Comparison of ENCODE assay signal across 8 mouse cellular contexts in genomic region chr9:37432026-37432666, GRCm38 (mm10). TPM values are rescaled to one million over a fixed set of nuclear protein-coding genes. Genes with fewer than 3 reads are reported as not detected.
DNase-seq lines count a peak whose midpoint lies in the region; ATAC-seq lines count a peak whose summit lies in the region.

No protein-coding gene starts in this region.

- peaks cover 28% of the 10 kb centered on the region for H3K4me1 ChIP-seq in hindbrain, embryonic 10.5 days (replicated peaks)

- peak overlapping the region; percentile 47; the same call in 1 of the 2 replicates for H3K27ac ChIP-seq in hindbrain, embryonic 10.5 days

- intact Hi-C loops in left cerebral cortex, postnatal 4 days (cut with DNase I) = loop anchor here (5.0 to 10.0 kb wide), 2 partner anchors 115 to 503 kb away; no protein-coding TSS in a partner anchor

- WGBS in hindbrain, embryonic 10.5 days = under 1% methylated on average over 16 of the region's 17 CpGs

- peak; percentile 65 for ATAC-seq in megakaryocyte-erythroid progenitor cell, adult 5-6 weeks (replicated peaks; ENCODE audit: low FRiP score, low TSS enrichment, poor library complexity, severe bottlenecking)

- DNase-seq in ovary, postnatal 36 days (ENCODE audit: low spot score) = peak; percentile 53
- DNase-seq in ovary, adult 18-20 months (ENCODE audit: low spot score) = no peak
- peak; percentile 73 for DNase-seq in embryo, embryonic 10.5 days (ENCODE audit: low spot score)
- peak; percentile 50 for DNase-seq in hindbrain, embryonic 10.5 days (ENCODE audit: low spot score)
- DNase-seq in left cerebral cortex, postnatal 4 days = peak; percentile 41
- DNase-seq in T-cell, adult 2 months (ENCODE audit: low spot score) = no peak
- DNase-seq in frontal cortex, postnatal 25 days (ENCODE audit: low spot score in 2 of 2) = no peak

- H3K4me3 ChIP-seq in hindbrain, embryonic 10.5 days = peak overlapping the region; percentile 44

- H3K9me3 ChIP-seq in hindbrain, embryonic 10.5 days = no peaks in the 10 kb centered on the region

- H3K36me3 ChIP-seq in hindbrain, embryonic 10.5 days = no peaks in the 10 kb centered on the region

- peaks cover 98% of the 10 kb centered on the region for H3K27me3 ChIP-seq in hindbrain, embryonic 10.5 days (ENCODE audit: insufficient read depth, poor library complexity, severe bottlenecking)

RNA-seq across cellular contexts. Expression of gene Robo3, which starts 0.9 kb away (rescaled TPM):
- polyA plus RNA-seq in hindbrain, embryonic 10.5 days (2016; fragmentation: Nextera tagmentation; extraction: Ambion mirVana) = 29.1 and 148 TPM in 2 replicates
- total RNA-seq in left cerebral cortex, postnatal 4 days (2021) = 1 to 10 TPM; 6.1 to 6.6 TPM
- 3.6 and 4.1 TPM in 2 replicates for total RNA-seq in megakaryocyte-erythroid progenitor cell, adult 5-6 weeks (2014; fragmentation: Nextera tagmentation)
- total RNA-seq in megakaryocyte-erythroid progenitor cell, adult 5-6 weeks (2017) = 1.1 and 1.3 TPM in 2 replicates

RNA-seq across cellular contexts. Expression of gene Robo4, which starts 30.4 kb away (rescaled TPM):
- polyA plus RNA-seq in hindbrain, embryonic 10.5 days (2016; fragmentation: Nextera tagmentation; extraction: Ambion mirVana) = 6.6 and 7.7 TPM in 2 replicates
- total RNA-seq in left cerebral cortex, postnatal 4 days (2021) = 1 to 10 TPM; 6.5 to 7.4 TPM
- 0.33 TPM in 1 of 2 replicates, not detected in the other for total RNA-seq in megakaryocyte-erythroid progenitor cell, adult 5-6 weeks (2014; fragmentation: Nextera tagmentation)
- total RNA-seq in megakaryocyte-erythroid progenitor cell, adult 5-6 weeks (2017) = 0.61 TPM in 1 of 2 replicates, not detected in the other

RNA-seq across cellular contexts. Expression of gene Msantd2, which starts 57.0 kb away (rescaled TPM):
- 36.8 and 40.0 TPM in 2 replicates for polyA plus RNA-seq in hindbrain, embryonic 10.5 days (2016; fragmentation: Nextera tagmentation; extraction: Ambion mirVana)
- total RNA-seq in left cerebral cortex, postnatal 4 days (2021) = 10 to 100 TPM; 45.4 to 56.0 TPM
- 15.0 and 36.3 TPM in 2 replicates for total RNA-seq in megakaryocyte-erythroid progenitor cell, adult 5-6 weeks (2014; fragmentation: Nextera tagmentation)
- 17.1 and 21.6 TPM in 2 replicates for total RNA-seq in megakaryocyte-erythroid progenitor cell, adult 5-6 weeks (2017)

Comparison
In these comparisons a context has a peak if more than half of its experiments do, and no peak if none do; other contexts are left out.
1. DNase-seq: peak in ovary, postnatal 36 days (single experiment), embryo, embryonic 10.5 days (single experiment), hindbrain, embryonic 10.5 days (single experiment) and left cerebral cortex, postnatal 4 days (single experiment); none in ovary, adult 18-20 months (single experiment), T-cell, adult 2 months (single experiment) and frontal cortex, postnatal 25 days (0 of 2).
2. RNA of gene Robo4, which starts 30.4 kb away (total RNA-seq): 6.5 to 7.4 TPM in left cerebral cortex, postnatal 4 days; 0.33 to 0.61 TPM in megakaryocyte-erythroid progenitor cell, adult 5-6 weeks; every median in the first group is over 4 times any median in the second.